Mouse (Mus musculus): Measurements from ENCODE around the gene Cercam. TPM values are rescaled to one million over a fixed set of nuclear protein-coding genes. Genes with fewer than 3 reads are reported as not detected.

The Cercam gene
- polyA plus RNA-seq (2012; rRNA removed) = 18.4 and 21.0 TPM in 2 replicates

DNA sequence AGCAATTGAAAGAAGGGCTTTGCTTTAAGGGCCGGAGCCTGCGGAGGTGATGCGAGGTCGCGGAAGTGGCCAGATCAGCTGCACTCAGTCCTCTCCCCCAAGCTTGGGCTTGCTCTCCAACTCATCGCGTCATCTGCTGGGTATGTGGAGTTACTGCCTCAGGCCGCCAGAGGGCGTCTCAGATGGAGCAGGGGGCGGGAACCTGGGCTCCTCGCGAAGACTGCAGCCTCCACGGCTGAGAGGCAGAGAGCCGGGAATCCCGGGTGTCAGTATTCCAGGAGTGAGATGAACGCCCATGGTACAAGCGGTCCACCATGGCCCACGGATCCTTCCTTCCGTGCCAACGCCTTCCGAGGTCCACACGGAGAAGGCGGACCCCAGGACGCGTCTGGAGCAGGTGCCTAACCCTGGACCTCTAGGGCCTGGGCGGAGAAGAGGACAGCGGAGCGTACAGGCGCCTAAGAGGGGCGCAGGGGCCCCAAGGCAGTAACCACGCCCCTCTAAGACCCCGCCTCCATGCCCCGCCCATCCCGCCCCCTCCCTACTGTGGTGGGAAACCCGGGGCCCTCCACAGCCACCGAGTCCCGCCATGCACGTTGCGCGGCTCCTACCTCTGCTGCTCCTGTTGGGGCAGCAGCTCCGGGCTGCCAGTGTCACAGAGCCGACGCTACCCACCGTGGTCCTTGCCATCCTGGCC lies at the start of gene Cercam:
Gene Cercam, plus strand, starts transcription at position 216 of the 697 bp plus-strand sequence.
- peak within 1 kb of the TSS; percentile 47 for H3K4me3 ChIP-seq (ENCODE audit: insufficient read depth, low read length)
- H3K4me1 ChIP-seq (ENCODE audit: control insufficient read depth, insufficient read depth, low read length) = no peaks in the 10 kb centered on the region
- TF ChIP-seq CTCF (IDR thresholded peaks at IDR 0.05; ENCODE audit: extremely low read depth, insufficient read depth, low read length) (peak; percentile 77), POLR2A (IDR thresholded peaks at IDR 0.05; ENCODE audit: extremely low read depth, insufficient read depth, low read length) (no peak)
- no peak within 1 kb of the TSS for H3K27ac ChIP-seq (ENCODE audit: insufficient read depth, low read length)

DNA sequence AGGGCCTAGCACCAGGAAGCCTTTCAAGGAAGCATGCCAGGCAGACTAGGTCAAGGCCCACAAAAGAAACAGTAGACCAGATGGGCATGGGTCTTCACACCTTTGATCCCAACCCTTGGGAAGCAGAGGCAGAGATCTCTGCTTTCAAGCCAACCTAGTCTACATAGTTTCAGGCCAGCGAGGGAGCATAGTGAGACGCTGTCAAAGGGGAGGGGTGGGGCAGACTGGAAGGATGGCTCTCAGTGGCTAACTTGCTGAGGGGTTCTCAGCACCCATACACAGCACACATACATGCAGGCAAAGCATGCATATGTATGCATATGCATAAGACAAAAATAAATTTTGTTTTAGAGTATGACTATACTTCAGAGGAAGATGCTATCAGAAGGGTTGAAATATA lies 49.6 kb upstream of the Cercam start:
- Histone ChIP-seq H3K27ac (ENCODE audit: insufficient read depth, low read length) (peak overlapping the region; percentile 87; the same call in 1 of the 2 replicates), H3K4me1 (ENCODE audit: control insufficient read depth, insufficient read depth, low read length) (peaks cover 4% of the 10 kb centered on the region), H3K4me3 (ENCODE audit: insufficient read depth, low read length) (peak overlapping the region; percentile 53; the same call in 1 of the 2 replicates)
- TF ChIP-seq POLR2A (IDR thresholded peaks at IDR 0.05; ENCODE audit: extremely low read depth, insufficient read depth, low read length) (0 out of 2 replicates have a peak, but pooled peaks have one; percentile 14), CTCF (IDR thresholded peaks at IDR 0.05; ENCODE audit: extremely low read depth, insufficient read depth, low read length) (no peak)

DNA sequence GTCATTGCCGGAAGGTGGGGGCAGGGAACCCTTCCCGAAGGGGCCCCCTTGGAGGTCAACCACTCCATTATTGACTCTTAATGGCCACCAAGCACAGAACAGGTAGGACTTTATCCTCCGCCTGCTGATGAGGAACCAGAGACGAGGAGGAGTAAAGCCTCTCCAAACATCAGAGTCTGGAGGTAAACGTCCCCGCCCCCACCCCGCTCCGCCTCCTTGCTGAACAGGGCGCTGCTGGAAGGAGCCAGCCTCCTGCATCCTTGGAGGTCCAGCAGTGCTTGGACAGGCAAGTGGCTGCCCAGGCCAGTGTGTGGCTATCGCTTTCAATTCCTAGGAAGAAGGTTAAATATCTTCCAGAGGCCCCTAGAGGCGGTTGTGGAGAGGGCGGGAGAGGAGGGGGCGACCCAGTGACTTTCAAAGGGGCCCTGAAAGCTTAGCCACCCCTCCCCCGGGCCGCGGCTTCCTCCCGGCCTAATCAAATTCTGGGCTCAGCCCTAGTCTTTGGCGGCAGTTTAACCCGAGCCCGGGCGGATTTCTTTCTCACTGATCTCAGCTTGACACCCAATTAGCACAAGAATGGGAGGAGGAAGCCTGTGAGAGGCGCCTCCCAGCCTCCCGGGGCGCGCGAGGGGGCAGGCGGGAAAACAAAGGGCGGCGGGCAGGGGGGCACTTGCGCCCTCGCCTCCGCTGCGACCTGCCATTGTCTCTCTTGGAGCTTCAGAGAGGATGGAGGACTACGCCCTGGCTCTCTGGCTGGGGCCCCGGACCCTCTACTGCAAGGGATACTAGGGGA lies 48.7 kb upstream of the Cercam start, which contains the start of gene Urm1:
Gene Urm1, plus strand, starts transcription at position 51 of the 793 bp plus-strand sequence.
- TF ChIP-seq CTCF (IDR thresholded peaks at IDR 0.05; ENCODE audit: extremely low read depth, insufficient read depth, low read length) (no peak), POLR2A (IDR thresholded peaks at IDR 0.05; ENCODE audit: extremely low read depth, insufficient read depth, low read length) (peak; percentile 72)
- H3K27ac ChIP-seq (ENCODE audit: insufficient read depth, low read length) = peak within 1 kb of the TSS; percentile 87
- H3K4me1 ChIP-seq (ENCODE audit: control insufficient read depth, insufficient read depth, low read length) = peaks cover 4% of the 10 kb centered on the region

DNA sequence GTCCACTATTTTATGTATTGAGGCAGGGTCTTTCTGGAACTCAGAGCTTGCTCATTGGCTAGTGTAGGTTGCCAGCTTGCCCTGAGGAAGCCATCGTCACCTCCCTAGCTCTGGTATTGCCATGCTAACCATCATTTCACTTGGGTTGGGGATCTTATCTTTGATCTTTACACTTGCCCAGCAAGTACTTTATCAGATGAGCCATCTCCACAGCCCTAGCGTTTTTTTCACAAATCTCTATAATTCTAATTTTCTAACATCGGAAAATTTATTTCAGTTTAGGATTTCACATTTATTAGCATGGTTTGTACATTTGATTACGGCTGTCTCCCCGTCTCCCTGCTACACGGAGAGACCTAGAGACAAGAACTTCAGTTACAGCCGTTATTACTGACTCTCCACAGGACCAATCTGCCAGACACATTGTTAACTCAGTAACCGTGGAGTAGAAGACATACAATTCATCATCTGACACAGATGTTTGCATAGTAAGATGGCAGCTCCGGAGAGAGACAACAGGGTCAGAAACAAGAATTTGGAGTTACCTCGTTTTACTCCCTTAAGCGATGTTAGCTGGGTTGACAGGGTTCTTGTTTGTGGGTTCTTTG lies 42.5 kb upstream of the Cercam start:
- peak overlapping the region; percentile 67 for H3K27ac ChIP-seq (ENCODE audit: insufficient read depth, low read length)
- no peak for TF ChIP-seq POLR2A (IDR thresholded peaks at IDR 0.05; ENCODE audit: extremely low read depth, insufficient read depth, low read length)
- TF ChIP-seq CTCF (IDR thresholded peaks at IDR 0.05; ENCODE audit: extremely low read depth, insufficient read depth, low read length) = no peak
- peaks cover 4% of the 10 kb centered on the region; the same call in 1 of the 2 replicates for H3K4me1 ChIP-seq (ENCODE audit: control insufficient read depth, insufficient read depth, low read length)
- peak overlapping the region; percentile 89 for H3K4me3 ChIP-seq (ENCODE audit: insufficient read depth, low read length)

More for the DNA sequence above, 48.7 kb upstream of the Cercam start, which contains the start of gene Urm1:
- H3K4me3 ChIP-seq (ENCODE audit: insufficient read depth, low read length) = peak within 1 kb of the TSS; percentile 53

DNA sequence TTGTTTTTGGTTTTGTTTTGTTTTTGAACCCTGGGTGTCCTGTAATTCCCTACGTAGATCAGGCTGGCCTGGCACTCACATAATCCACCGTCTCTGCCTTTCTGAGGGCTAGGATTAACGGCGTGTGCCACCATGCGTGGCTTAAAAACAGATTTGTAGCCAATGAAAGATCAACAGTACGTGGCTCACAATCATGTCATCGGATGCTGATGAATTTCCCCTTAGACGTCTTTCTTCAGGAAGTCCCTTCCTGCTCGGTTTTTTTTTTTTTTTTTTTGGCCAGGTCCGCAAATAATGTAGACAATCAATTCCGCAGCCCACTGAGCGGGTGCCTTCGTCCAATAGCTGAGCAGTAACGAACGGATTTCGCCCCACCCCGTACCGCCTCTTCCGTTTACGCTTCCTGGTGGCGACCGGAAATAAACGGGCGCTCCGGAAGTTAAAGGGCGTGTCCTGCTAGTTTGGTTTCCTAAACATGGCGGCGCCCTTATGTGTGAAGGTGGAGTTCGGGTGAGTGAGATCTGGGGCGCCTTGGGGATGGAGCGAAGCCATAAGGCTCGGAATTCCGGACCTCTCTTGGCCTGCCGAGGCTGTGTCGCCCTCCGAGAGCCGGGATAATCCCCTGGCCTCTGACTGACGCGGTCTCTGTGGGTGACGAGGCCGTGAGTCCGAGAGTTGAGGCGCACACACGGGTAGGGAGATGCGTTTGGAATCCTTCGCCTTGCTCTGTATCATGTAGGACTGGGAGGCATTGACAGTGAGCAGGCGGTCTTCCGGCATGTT lies 41.8 kb upstream of the Cercam start:
- H3K27ac ChIP-seq (ENCODE audit: insufficient read depth, low read length) = peak overlapping the region; percentile 67

DNA sequence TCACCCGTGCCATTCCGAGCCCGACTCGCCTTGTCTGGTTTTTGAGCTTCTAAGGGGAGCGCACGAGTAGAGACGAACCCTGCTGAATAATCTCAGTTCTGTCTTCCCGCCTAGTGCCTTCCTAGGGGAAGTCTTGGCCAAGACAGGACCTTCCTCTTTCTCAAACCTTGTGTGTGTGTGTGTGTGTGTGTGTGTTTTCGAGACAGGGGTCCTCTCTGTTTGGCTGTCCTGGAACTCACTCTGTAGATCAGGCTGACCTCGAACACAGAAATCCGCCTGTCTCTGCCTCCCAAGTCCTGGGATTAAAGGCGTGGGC lies 41.3 kb upstream of the Cercam start:
- Histone ChIP-seq H3K4me1 (ENCODE audit: control insufficient read depth, insufficient read depth, low read length) (peaks cover 4% of the 10 kb centered on the region; the same call in 1 of the 2 replicates), H3K27ac (ENCODE audit: insufficient read depth, low read length) (no peak overlapping the region), H3K4me3 (ENCODE audit: insufficient read depth, low read length) (peak overlapping the region; percentile 89)
- TF ChIP-seq CTCF (IDR thresholded peaks at IDR 0.05; ENCODE audit: extremely low read depth, insufficient read depth, low read length) = no peak

More for the DNA sequence above, 41.8 kb upstream of the Cercam start:
- TF ChIP-seq CTCF (IDR thresholded peaks at IDR 0.05; ENCODE audit: extremely low read depth, insufficient read depth, low read length) (no peak), POLR2A (IDR thresholded peaks at IDR 0.05; ENCODE audit: extremely low read depth, insufficient read depth, low read length) (peak; percentile 79)
- peaks cover 4% of the 10 kb centered on the region; the same call in 1 of the 2 replicates for H3K4me1 ChIP-seq (ENCODE audit: control insufficient read depth, insufficient read depth, low read length)
- peak overlapping the region; percentile 89 for H3K4me3 ChIP-seq (ENCODE audit: insufficient read depth, low read length)

DNA sequence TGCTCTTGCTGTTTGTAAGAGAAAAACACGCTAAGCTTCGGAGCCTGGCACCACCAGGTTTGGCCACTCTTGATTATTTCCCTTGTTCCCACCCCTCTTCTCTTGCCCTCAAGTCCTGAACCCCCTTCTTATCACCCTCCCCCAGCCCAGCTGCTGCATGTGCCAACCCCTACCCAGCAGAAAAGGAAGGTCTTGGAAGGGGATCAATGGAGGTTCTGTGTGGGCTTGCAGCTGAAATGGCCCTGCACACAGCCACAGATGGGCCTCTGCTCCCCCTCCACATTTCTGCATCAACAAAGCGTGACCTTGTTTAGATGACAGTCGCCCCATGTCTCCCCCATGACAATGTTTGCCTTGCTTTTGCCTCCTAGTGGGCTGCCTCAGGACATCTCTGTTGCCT lies 37.9 kb upstream of the Cercam start:
- H3K27ac ChIP-seq (ENCODE audit: insufficient read depth, low read length) = 0 out of 2 replicates have a peak overlapping the region, but pooled peaks have one; percentile 48
- TF ChIP-seq CTCF (IDR thresholded peaks at IDR 0.05; ENCODE audit: extremely low read depth, insufficient read depth, low read length) = no peak
- TF ChIP-seq POLR2A (IDR thresholded peaks at IDR 0.05; ENCODE audit: extremely low read depth, insufficient read depth, low read length) = no peak
- H3K4me1 ChIP-seq (ENCODE audit: control insufficient read depth, insufficient read depth, low read length) = peaks cover 4% of the 10 kb centered on the region; the same call in 1 of the 2 replicates
- no peak overlapping the region for H3K4me3 ChIP-seq (ENCODE audit: insufficient read depth, low read length)

DNA sequence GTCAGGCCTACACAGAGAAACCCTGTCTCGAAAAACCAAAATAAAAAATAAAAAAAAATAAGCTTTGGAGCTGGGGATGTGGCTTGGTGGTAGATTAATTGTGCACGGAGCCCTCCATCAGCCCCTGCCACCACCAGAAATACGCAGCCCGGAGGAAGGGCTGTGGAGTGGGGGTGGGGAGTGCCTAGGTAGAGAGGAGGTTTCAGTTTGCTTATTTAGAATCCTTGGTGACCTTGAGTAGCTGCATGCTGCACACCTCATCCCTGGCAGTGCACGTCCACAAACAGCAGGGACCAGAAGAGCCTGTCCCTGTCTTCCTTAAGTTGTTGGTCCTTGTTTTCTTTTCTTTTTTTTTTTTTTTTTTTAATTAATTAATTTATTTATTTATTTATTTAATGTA lies 35.2 kb upstream of the Cercam start:
- H3K4me1 ChIP-seq (ENCODE audit: control insufficient read depth, insufficient read depth, low read length) = no peaks in the 10 kb centered on the region
- no peak overlapping the region for H3K27ac ChIP-seq (ENCODE audit: insufficient read depth, low read length)
- TF ChIP-seq POLR2A (IDR thresholded peaks at IDR 0.05; ENCODE audit: extremely low read depth, insufficient read depth, low read length) = no peak
- TF ChIP-seq CTCF (IDR thresholded peaks at IDR 0.05; ENCODE audit: extremely low read depth, insufficient read depth, low read length) = no peak
- no peak overlapping the region for H3K4me3 ChIP-seq (ENCODE audit: insufficient read depth, low read length)
